Mouse (Mus musculus): ENCODE results near the gene Iah1.
A peak's percentile ranks its signal among the peaks of the same experiment; 100 is the strongest.

Iah1 gene

GRCm38 (mm10) chr12:21333766-21334165 lies 17.6 kb downstream of the Iah1 start:
- peaks cover 85% of the 10 kb centered on the region for H3K36me3 ChIP-seq (ENCODE audit: insufficient read depth, low read length)
- no peak overlapping the region for H3K4me3 ChIP-seq (replicated peaks; ENCODE audit: low read length)
- no peaks in the 10 kb centered on the region for H3K27me3 ChIP-seq (ENCODE audit: insufficient read depth, low read length)
- peaks cover 15% of the 10 kb centered on the region for H3K4me1 ChIP-seq (replicated peaks; ENCODE audit: low read depth, low read length)
- H3K9me3 ChIP-seq (ENCODE audit: low read length) = no peaks in the 10 kb centered on the region
- TF ChIP-seq CTCF (conservative IDR thresholded peaks at IDR 0.05; ENCODE audit: low read length) = no peak
- TF ChIP-seq POU5F1 (IDR thresholded peaks at IDR 0.05; ENCODE audit: borderline replicate concordance, low read length) = no peak

- H3K9me3 ChIP-seq (ENCODE audit: low read length) = no peaks in the 10 kb centered on the region
- H3K4me1 ChIP-seq (replicated peaks; ENCODE audit: low read depth, low read length) = peaks cover 12% of the 10 kb centered on the region
- H3K36me3 ChIP-seq (ENCODE audit: insufficient read depth, low read length) = peaks cover 85% of the 10 kb centered on the region
- no peak overlapping the region for H3K4me3 ChIP-seq (replicated peaks; ENCODE audit: low read length)
- TF ChIP-seq POU5F1 (IDR thresholded peaks at IDR 0.05; ENCODE audit: borderline replicate concordance, low read length) (no peak), CTCF (conservative IDR thresholded peaks at IDR 0.05; ENCODE audit: low read length) (no peak), NANOG (IDR thresholded peaks at IDR 0.05; ENCODE audit: borderline replicate concordance, low read length) (no peak)
- no peaks in the 10 kb centered on the region for H3K27me3 ChIP-seq (ENCODE audit: insufficient read depth, low read length)
These were observed 19.7 kb downstream of the Iah1 start for GRCm38 (mm10) chr12:21335869-21336268.

GRCm38 (mm10) chr12:21337171-21337570 lies 21.0 kb downstream of the Iah1 start:
- Histone ChIP-seq H3K36me3 (ENCODE audit: insufficient read depth, low read length) (peaks cover 85% of the 10 kb centered on the region), H3K4me3 (replicated peaks; ENCODE audit: low read length) (no peak overlapping the region), H3K27me3 (ENCODE audit: insufficient read depth, low read length) (no peaks in the 10 kb centered on the region), H3K4me1 (replicated peaks; ENCODE audit: low read depth, low read length) (no peaks in the 10 kb centered on the region), H3K9me3 (ENCODE audit: low read length) (no peaks in the 10 kb centered on the region)
- TF ChIP-seq POU5F1 (IDR thresholded peaks at IDR 0.05; ENCODE audit: borderline replicate concordance, low read length) = no peak
- no peak for TF ChIP-seq CTCF (conservative IDR thresholded peaks at IDR 0.05; ENCODE audit: low read length)
- no peak for TF ChIP-seq NANOG (IDR thresholded peaks at IDR 0.05; ENCODE audit: borderline replicate concordance, low read length)

- TF ChIP-seq CTCF (conservative IDR thresholded peaks at IDR 0.05; ENCODE audit: low read length) (no peak), POU5F1 (IDR thresholded peaks at IDR 0.05; ENCODE audit: borderline replicate concordance, low read length) (no peak), NANOG (IDR thresholded peaks at IDR 0.05; ENCODE audit: borderline replicate concordance, low read length) (no peak)
- H3K27me3 ChIP-seq (ENCODE audit: insufficient read depth, low read length) = no peaks in the 10 kb centered on the region
These were observed 24.5 kb downstream of the Iah1 start for GRCm38 (mm10) chr12:21340674-21341073.

GRCm38 (mm10) chr12:21346972-21347371 lies 30.8 kb downstream of the Iah1 start:
- Histone ChIP-seq H3K4me3 (replicated peaks; ENCODE audit: low read length) (no peak overlapping the region), H3K36me3 (ENCODE audit: insufficient read depth, low read length) (peaks cover 63% of the 10 kb centered on the region), H3K4me1 (replicated peaks; ENCODE audit: low read depth, low read length) (peaks cover 18% of the 10 kb centered on the region), H3K27me3 (ENCODE audit: insufficient read depth, low read length) (no peaks in the 10 kb centered on the region), H3K9me3 (ENCODE audit: low read length) (peaks cover 10% of the 10 kb centered on the region)
- TF ChIP-seq CTCF (conservative IDR thresholded peaks at IDR 0.05; ENCODE audit: low read length) (no peak), POU5F1 (IDR thresholded peaks at IDR 0.05; ENCODE audit: borderline replicate concordance, low read length) (no peak), NANOG (IDR thresholded peaks at IDR 0.05; ENCODE audit: borderline replicate concordance, low read length) (no peak)

More at GRCm38 (mm10) chr12:21340674-21341073, 24.5 kb downstream of the Iah1 start:
- Histone ChIP-seq H3K9me3 (ENCODE audit: low read length) (no peaks in the 10 kb centered on the region), H3K36me3 (ENCODE audit: insufficient read depth, low read length) (peaks cover 72% of the 10 kb centered on the region), H3K4me1 (replicated peaks; ENCODE audit: low read depth, low read length) (no peaks in the 10 kb centered on the region), H3K4me3 (replicated peaks; ENCODE audit: low read length) (no peak overlapping the region)

GRCm38 (mm10) chr12:21350113-21350876 lies 34.1 kb downstream of the Iah1 start:
- Histone ChIP-seq H3K9me3 (ENCODE audit: low read length) (peaks cover 17% of the 10 kb centered on the region), H3K4me3 (replicated peaks; ENCODE audit: low read length) (no peak overlapping the region), H3K36me3 (ENCODE audit: insufficient read depth, low read length) (peaks cover 74% of the 10 kb centered on the region), H3K27me3 (ENCODE audit: insufficient read depth, low read length) (no peaks in the 10 kb centered on the region), H3K4me1 (replicated peaks; ENCODE audit: low read depth, low read length) (peaks cover 18% of the 10 kb centered on the region)
- TF ChIP-seq NANOG (IDR thresholded peaks at IDR 0.05; ENCODE audit: borderline replicate concordance, low read length) (peak; percentile 62; the same call in 1 of the 2 replicates), POU5F1 (IDR thresholded peaks at IDR 0.05; ENCODE audit: borderline replicate concordance, low read length) (no peak)

GRCm38 (mm10) chr12:21353681-21354080 lies 37.5 kb downstream of the Iah1 start:
- H3K27me3 ChIP-seq (ENCODE audit: insufficient read depth, low read length) = no peaks in the 10 kb centered on the region
- H3K4me1 ChIP-seq (replicated peaks; ENCODE audit: low read depth, low read length) = peaks cover 18% of the 10 kb centered on the region
- no peak for TF ChIP-seq POU5F1 (IDR thresholded peaks at IDR 0.05; ENCODE audit: borderline replicate concordance, low read length)
- no peak for TF ChIP-seq CTCF (conservative IDR thresholded peaks at IDR 0.05; ENCODE audit: low read length)
- no peak for TF ChIP-seq NANOG (IDR thresholded peaks at IDR 0.05; ENCODE audit: borderline replicate concordance, low read length)
- no peak overlapping the region for H3K4me3 ChIP-seq (replicated peaks; ENCODE audit: low read length)
- peaks cover 17% of the 10 kb centered on the region for H3K9me3 ChIP-seq (ENCODE audit: low read length)
- H3K36me3 ChIP-seq (ENCODE audit: insufficient read depth, low read length) = peaks cover 58% of the 10 kb centered on the region

GRCm38 (mm10) chr12:21362686-21363085 lies 46.5 kb downstream of the Iah1 start:
- Histone ChIP-seq H3K27me3 (ENCODE audit: insufficient read depth, low read length) (no peaks in the 10 kb centered on the region), H3K9me3 (ENCODE audit: low read length) (no peaks in the 10 kb centered on the region), H3K4me1 (replicated peaks; ENCODE audit: low read depth, low read length) (peaks cover 28% of the 10 kb centered on the region), H3K36me3 (ENCODE audit: insufficient read depth, low read length) (peaks cover 22% of the 10 kb centered on the region), H3K4me3 (replicated peaks; ENCODE audit: low read length) (no peak overlapping the region)
- TF ChIP-seq NANOG (IDR thresholded peaks at IDR 0.05; ENCODE audit: borderline replicate concordance, low read length) (no peak), POU5F1 (IDR thresholded peaks at IDR 0.05; ENCODE audit: borderline replicate concordance, low read length) (no peak), CTCF (conservative IDR thresholded peaks at IDR 0.05; ENCODE audit: low read length) (no peak)

- Histone ChIP-seq H3K4me3 (replicated peaks; ENCODE audit: low read length) (no peak overlapping the region), H3K4me1 (replicated peaks; ENCODE audit: low read depth, low read length) (peaks cover 29% of the 10 kb centered on the region), H3K27me3 (ENCODE audit: insufficient read depth, low read length) (no peaks in the 10 kb centered on the region), H3K9me3 (ENCODE audit: low read length) (no peaks in the 10 kb centered on the region), H3K36me3 (ENCODE audit: insufficient read depth, low read length) (peaks cover 21% of the 10 kb centered on the region)
- TF ChIP-seq CTCF (conservative IDR thresholded peaks at IDR 0.05; ENCODE audit: low read length) (no peak), NANOG (IDR thresholded peaks at IDR 0.05; ENCODE audit: borderline replicate concordance, low read length) (no peak), POU5F1 (IDR thresholded peaks at IDR 0.05; ENCODE audit: borderline replicate concordance, low read length) (no peak)
These were observed 47.0 kb downstream of the Iah1 start for GRCm38 (mm10) chr12:21363195-21363594.
